Mouse (Mus musculus) naive thymus-derived CD4-positive, alpha-beta T cell, adult 2 months (primary cell): ENCODE results near the gene Leng1.
"Not testable (repeated sequence)": the region's sequence is repeated elsewhere in the genome, so short reads cannot be mapped to it uniquely, and the experiment has no call there.

Experiments
- DNase-seq: peaks from one replicate; pipeline ENCODE4 v3.0.0-alpha.2; 2011; ENCODE audit warnings: low read depth

Leng1 gene

GRCm38 (mm10) chr7:3665215-3666114 is at the start of gene Leng1:
Leng1 (minus strand) TSS chr7:3665840.
- DNase-seq = peak; percentile 97

GRCm38 (mm10) chr7:3715249-3715648 is 49.6 kb upstream of the Leng1 start:
- DNase-seq = no peak

GRCm38 (mm10) chr7:3712264-3712942 is 46.8 kb upstream of the Leng1 start:
- no peak for DNase-seq

- DNase-seq = no peak
These were observed 43.4 kb upstream of the Leng1 start for GRCm38 (mm10) chr7:3709000-3709399.

GRCm38 (mm10) chr7:3708447-3708980 is 42.9 kb upstream of the Leng1 start:
- DNase-seq = not testable (repeated sequence)

GRCm38 (mm10) chr7:3707568-3708413 is 42.2 kb upstream of the Leng1 start:
- peak; percentile 34 for DNase-seq

GRCm38 (mm10) chr7:3707027-3707426 is 41.4 kb upstream of the Leng1 start:
- DNase-seq = peak; percentile 51

- DNase-seq = peak; percentile 36
These were observed 40.8 kb upstream of the Leng1 start for GRCm38 (mm10) chr7:3706343-3706934.

GRCm38 (mm10) chr7:3705911-3706310 is 40.3 kb upstream of the Leng1 start:
- no peak for DNase-seq

GRCm38 (mm10) chr7:3705461-3705860 is 39.8 kb upstream of the Leng1 start:
- DNase-seq = not testable (repeated sequence)

GRCm38 (mm10) chr7:3704475-3704874 is 38.8 kb upstream of the Leng1 start:
- DNase-seq = no peak

- peak; percentile 99 for DNase-seq
These were observed 38.3 kb upstream of the Leng1 start, which contains the start of gene Rps9 for GRCm38 (mm10) chr7:3703879-3704441. Rps9 (plus strand) TSS chr7:3703993.

GRCm38 (mm10) chr7:3703148-3703878 is 37.7 kb upstream of the Leng1 start:
- DNase-seq = no peak

GRCm38 (mm10) chr7:3698471-3698870 is 32.8 kb upstream of the Leng1 start:
- DNase-seq = no peak

GRCm38 (mm10) chr7:3694949-3695305 is 29.3 kb upstream of the Leng1 start:
- DNase-seq = not testable (repeated sequence)

- peak; percentile 89 for DNase-seq
These were observed 28.7 kb upstream of the Leng1 start for GRCm38 (mm10) chr7:3694076-3694948.

- DNase-seq = no peak
These were observed 28.1 kb upstream of the Leng1 start for GRCm38 (mm10) chr7:3693809-3694075.

- peak; percentile 99 for DNase-seq
These were observed 27.6 kb upstream of the Leng1 start, which contains the start of gene Mboat7 for GRCm38 (mm10) chr7:3692987-3693808. Mboat7 (minus strand) TSS chr7:3693523.
